Mouse (Mus musculus) sigmoid colon, adult 10 weeks (tissue): ENCODE measurements around the gene Akt1s1. TPM values are rescaled to one million over a fixed set of nuclear protein-coding genes. Genes with fewer than 3 reads are reported as not detected.

ENCODE experiments used
- polyA plus RNA-seq: library from polyadenylated mRNA; stranded (reverse); fragments of 350-450 nt; fragmentation: Illumina TruSeq; extraction: RNeasy Lipid Tissue Mini Kit (QIAGEN cat#74804); gene quantifications from one replicate; pipeline ENCODE4 v1.2.3, GENCODE M21; 2014; ENCODE audit warnings: low read depth, low replicate concordance

Gene Akt1s1
- polyA plus RNA-seq = 1.7 TPM

DNA sequence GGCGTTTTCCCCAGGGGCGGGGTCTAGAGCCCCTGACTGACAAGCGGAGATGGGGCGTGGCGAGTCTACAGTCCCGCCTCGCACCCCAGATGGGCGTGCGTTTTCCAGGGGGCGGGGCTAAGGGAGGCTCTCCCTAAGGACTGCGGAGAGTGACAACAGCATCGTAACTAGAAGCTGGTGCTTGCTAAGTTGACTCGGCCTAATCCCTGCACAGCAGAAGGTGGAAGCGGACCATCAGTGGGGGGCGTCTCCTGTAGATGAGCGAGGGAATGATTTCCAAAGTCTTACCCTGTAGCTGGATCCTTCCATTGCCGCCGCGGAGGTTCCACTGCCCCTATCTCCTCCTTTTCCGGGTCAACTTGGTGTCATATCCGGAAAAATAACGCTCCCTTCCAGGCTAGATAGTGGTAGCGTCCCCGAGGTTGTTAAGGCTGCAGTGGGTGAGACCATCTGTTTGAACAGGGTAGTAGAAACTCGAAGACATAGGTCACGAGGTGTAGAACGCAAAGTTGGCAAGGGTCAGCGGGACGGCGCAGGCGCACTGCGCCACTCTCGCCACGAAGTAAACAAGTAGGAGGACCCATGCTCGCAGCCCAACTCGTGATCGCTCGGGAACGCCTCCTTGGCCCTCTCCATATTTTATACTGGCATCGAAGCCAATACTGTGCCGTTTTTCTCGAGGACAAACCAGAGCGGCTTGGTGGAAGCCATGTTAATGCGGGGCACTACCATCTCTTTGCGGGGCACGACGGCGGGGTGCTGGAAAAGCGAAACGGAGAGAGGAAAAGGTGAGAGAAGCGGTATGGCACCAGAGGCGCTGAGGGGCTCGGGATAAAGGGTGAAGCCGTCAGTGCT lies at the start of gene Akt1s1, which contains the start of gene Tbc1d17:
TSS of gene Akt1s1 (plus strand) at position 431 of the 855 bp plus-strand sequence.
TSS of gene Tbc1d17 (minus strand) at position 519 of the 855 bp plus-strand sequence.

DNA sequence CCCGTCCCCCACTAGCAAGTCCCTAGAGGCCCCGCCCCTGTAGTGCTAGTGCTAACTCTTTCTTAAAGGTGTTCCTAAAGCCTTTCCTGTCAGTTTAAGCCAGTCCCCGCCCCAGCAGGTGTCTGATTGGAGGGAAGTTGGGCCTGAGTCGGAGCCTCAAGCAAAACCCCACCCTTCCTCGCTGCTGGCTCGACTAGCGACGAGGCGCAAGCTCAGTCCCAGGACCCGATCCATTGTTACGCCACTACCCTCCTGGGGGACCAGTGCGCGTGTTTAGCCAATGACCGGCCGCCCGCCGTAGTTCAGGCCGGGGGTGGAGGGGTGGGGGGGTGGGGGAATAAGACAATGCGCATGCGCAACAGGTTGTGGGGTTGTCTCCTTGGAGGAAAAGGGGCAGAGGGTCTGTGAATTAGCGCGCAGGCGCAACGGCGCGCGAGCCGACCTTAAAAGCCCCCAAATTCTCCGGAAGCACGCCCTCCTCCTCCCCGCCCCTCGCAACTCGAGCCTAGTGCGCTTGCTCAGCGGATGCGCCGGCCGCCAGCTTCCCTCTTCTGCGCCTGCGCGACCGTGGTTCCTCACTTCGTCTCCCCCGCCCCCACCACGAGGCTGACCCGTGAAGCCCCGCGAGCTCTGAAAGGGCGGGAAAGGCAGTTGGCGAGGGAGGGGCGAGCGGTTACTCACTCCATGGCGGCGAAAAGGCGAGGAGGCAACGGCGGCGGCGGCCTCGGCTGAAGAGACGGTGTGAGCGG lies 32.9 kb upstream of the Akt1s1 start, which contains the start of the genes Nup62 and Il4i1:
TSS of gene Nup62 (plus strand) at position 368 of the 749 bp plus-strand sequence.
TSS of gene Il4i1 (plus strand) at position 667 of the 749 bp plus-strand sequence.

DNA sequence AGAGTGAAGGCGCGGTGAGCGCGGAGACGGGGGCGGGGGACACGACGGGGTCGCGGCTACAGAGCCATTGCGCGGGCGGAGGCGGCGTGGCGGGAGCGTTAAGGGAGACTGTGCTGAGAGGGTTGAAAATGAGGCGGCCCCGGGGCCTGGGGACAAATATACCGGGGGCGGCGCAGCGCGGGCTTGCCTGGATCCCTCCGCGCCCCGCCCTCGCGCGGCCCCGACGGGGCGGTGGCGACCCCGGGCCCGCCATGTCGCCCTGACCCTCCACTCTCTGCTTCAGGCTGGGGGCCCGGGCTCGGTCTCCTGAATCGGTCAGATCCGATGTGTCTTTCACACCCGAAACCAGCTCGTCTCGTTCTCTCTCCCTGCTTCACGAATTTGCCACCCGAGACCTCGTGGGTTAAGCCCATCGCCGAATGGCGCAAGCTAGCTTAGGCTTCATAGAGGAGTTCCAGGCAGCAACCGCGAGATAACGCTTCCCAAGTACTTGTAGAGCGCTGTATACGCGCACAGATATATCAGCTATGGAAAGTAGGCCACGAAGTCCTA lies 32.2 kb upstream of the Akt1s1 start, which contains the start of gene Atf5:
TSS of gene Atf5 (minus strand) at position 189 of the 552 bp plus-strand sequence.

DNA sequence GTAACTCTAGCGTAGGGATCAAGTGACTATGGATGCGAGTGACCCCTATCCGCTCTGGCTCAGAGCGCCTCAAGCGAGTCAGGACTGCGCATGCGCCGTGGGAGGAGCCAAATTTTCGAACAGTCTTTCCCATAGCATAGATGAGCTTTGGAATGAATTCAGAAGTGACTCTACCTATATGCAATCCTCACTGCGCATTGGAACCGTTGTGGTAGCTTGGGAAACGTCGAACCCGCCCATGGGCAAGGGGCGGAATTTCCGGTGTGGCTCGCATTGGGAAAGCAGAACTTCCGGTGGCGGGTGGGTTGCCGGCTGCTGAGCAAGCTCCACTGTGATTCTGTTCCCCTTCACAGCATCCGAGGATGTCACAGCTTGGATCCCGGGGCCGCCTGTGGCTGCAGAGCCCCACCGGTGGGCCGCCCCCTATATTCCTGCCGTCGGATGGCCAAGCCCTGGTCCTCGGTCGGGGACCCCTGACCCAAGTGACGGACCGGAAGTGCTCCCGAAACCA lies 8.3 kb downstream of the Akt1s1 start, which contains the start of gene Pnkp:
TSS of gene Pnkp (plus strand) at position 98 of the 511 bp plus-strand sequence.

DNA sequence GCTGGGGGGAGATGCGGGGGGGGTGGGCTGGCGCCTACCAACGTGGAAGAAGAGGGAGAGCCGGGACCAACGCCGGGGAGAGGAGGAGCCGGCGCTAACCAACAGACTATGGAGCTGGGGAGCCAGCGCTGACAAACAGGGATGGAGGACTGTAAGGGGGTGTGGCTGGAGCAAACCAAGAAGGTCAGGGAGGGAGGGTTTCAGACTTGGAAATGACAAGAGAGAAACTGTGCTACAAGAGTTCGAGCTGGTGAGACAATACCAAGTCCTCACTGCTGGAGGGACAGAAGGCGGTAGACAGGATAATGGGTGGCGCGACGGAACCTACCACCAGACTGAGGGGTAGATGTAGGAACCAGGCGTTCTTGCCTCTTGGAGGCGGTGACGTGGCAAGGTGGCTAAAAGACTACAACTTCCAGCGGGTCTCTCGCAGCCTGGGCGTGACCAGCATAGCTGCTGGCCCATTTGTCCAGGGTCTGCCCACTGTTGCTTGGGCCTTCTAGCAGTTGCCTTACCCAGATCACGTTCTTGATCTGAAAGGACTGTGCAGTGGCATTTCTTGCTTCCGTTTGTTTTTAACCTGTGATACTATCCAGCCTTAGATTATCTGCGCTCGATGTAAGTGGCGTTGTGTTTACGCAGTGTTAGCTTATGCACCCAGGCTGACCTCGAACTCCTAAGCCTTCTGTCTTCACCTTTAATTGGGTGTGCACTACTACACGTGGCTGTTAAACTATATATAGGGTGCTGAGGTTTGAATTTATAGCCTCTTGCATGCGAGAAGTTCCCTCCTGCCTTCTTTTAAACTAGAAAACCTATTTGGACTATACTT lies 21.1 kb downstream of the Akt1s1 start, which contains the start of gene Ptov1:
TSS of gene Ptov1 (minus strand) at position 92 of the 832 bp plus-strand sequence.

DNA sequence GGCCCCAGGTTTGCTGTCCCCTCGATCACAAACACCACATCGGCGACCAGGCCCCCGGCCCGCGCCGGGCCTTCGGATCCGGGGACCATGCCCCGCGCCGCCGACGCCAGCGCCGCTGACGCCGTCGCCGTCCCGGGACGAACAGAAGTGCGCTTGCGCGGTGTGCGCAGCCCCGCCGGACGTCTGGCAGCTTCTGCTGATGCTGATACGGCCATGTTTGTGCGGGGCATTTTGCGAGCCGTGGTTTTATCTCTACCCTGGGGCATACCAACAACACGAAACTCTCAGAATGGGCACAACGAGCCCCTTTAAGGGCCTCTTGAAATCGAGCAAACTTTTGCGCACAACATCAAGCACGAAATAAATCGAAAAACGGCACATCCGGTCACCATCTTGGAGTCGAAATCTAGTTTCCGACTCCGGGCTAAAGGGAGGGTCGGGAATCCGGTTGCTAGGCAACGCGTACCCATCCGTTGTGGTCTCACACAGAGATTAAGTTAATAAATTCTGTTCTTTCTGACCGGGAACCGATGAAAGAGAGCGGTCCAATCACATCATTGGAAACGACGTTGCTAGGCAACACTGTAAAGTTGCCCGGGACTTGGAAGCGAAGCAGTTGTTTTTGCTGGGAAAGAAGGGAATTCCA lies 43.6 kb downstream of the Akt1s1 start, which contains the start of gene Med25:
TSS of gene Med25 (minus strand) at position 437 of the 646 bp plus-strand sequence.

DNA sequence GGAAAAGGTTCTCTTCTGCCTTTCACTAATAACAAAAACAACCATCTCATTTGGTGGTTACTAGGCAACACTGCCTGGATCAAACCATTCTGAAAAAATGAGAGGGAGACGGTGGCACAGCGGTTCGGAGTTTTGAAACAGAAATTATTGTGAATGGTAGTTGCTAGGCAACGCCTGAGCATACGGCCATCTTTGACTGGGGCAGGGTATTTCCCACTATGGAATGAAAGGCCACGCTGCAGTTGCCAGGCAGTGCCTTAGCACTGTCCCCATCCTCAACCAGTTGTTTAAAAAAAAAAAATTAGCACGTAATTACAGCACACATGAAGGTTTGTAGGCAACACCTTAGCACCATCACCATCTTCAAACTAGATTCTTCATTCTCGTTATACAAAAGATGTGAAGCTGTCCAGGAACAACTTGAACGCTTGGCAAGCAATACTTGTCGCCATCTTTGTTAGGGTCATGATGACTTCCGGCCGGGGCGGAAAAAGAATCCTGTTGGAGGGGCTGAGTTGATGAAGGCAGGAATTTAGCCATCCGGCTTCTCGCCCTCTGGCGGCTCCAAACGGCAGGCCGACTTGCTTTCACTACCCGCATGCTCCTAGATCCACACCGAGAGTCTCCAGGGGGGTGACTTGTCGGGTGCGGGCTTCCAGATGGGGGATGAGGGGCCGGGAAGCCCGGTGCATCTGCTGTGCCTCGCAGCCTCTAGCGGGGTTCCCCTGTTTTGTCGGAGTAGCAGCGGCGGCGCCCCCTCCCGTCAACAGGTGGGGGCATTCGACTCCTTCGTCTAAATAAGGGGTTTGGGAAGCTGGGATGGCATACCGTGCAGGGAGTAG lies 47.0 kb downstream of the Akt1s1 start, which contains the start of gene Fuz:
TSS of gene Fuz (plus strand) at position 487 of the 842 bp plus-strand sequence.

Other genes starting within 250 kb of the Akt1s1 start
- 2.9 TPM for gene Myh14, start 178.1 kb upstream of the Akt1s1 start, polyA plus RNA-seq
- gene Izumo2, start 140.2 kb upstream of the Akt1s1 start, polyA plus RNA-seq = not detected
- gene Vrk3, start 100.6 kb upstream of the Akt1s1 start, polyA plus RNA-seq = 16.2 TPM
- 0.35 TPM for gene Zfp473, start 97.9 kb upstream of the Akt1s1 start, polyA plus RNA-seq
- gene Nup62, start 32.9 kb upstream of the Akt1s1 start, polyA plus RNA-seq = 4.4 TPM
- gene Il4i1, start 32.6 kb upstream of the Akt1s1 start, polyA plus RNA-seq = not detected
- gene Atf5, start 32.3 kb upstream of the Akt1s1 start, polyA plus RNA-seq = 3.8 TPM
- 1.0 TPM for gene Tbc1d17, start 88 bp downstream of the Akt1s1 start, polyA plus RNA-seq
- gene Pnkp, start 8.1 kb downstream of the Akt1s1 start, polyA plus RNA-seq = 0.19 TPM
- gene Ptov1, start 20.8 kb downstream of the Akt1s1 start, polyA plus RNA-seq = not detected
- 2.7 TPM for gene Med25, start 43.7 kb downstream of the Akt1s1 start, polyA plus RNA-seq
- gene Fuz, start 47.1 kb downstream of the Akt1s1 start, polyA plus RNA-seq = 3.2 TPM
- 19.4 TPM for gene Ap2a1, start 80.5 kb downstream of the Akt1s1 start, polyA plus RNA-seq
- not detected for gene Tsks, start 94.2 kb downstream of the Akt1s1 start, polyA plus RNA-seq
- gene Cpt1c, start 125.9 kb downstream of the Akt1s1 start, polyA plus RNA-seq = 0.44 TPM
- 3.3 TPM for gene Prmt1, start 137.6 kb downstream of the Akt1s1 start, polyA plus RNA-seq
- gene Irf3, start 148.7 kb downstream of the Akt1s1 start, polyA plus RNA-seq = 24.0 TPM
- 0.76 TPM for gene Bcl2l12, start 149.7 kb downstream of the Akt1s1 start, polyA plus RNA-seq
- gene Scaf1, start 167.4 kb downstream of the Akt1s1 start, polyA plus RNA-seq = 6.3 TPM
- gene Rras, start 169.0 kb downstream of the Akt1s1 start, polyA plus RNA-seq = 3.2 TPM
- 0.22 TPM for gene Prr12, start 203.9 kb downstream of the Akt1s1 start, polyA plus RNA-seq
- gene Nosip, start 213.4 kb downstream of the Akt1s1 start, polyA plus RNA-seq = 6.3 TPM
- gene Prrg2, start 213.7 kb downstream of the Akt1s1 start, polyA plus RNA-seq = 10.9 TPM
- not detected for gene Rcn3, start 243.2 kb downstream of the Akt1s1 start, polyA plus RNA-seq